Mouse (Mus musculus) mesoderm, embryonic 11.5 days (tissue): ENCODE results near the gene Grhl1.
"Not testable (repeated sequence)": the region's sequence is repeated elsewhere in the genome, so short reads cannot be mapped to it uniquely, and the experiment has no call there.

Source experiments
- DNase-seq: peaks from one replicate; pipeline ENCODE4 v3.0.0-alpha.2; 2012; ENCODE audit warnings: low read depth, low spot score

The Grhl1 gene

DNA sequence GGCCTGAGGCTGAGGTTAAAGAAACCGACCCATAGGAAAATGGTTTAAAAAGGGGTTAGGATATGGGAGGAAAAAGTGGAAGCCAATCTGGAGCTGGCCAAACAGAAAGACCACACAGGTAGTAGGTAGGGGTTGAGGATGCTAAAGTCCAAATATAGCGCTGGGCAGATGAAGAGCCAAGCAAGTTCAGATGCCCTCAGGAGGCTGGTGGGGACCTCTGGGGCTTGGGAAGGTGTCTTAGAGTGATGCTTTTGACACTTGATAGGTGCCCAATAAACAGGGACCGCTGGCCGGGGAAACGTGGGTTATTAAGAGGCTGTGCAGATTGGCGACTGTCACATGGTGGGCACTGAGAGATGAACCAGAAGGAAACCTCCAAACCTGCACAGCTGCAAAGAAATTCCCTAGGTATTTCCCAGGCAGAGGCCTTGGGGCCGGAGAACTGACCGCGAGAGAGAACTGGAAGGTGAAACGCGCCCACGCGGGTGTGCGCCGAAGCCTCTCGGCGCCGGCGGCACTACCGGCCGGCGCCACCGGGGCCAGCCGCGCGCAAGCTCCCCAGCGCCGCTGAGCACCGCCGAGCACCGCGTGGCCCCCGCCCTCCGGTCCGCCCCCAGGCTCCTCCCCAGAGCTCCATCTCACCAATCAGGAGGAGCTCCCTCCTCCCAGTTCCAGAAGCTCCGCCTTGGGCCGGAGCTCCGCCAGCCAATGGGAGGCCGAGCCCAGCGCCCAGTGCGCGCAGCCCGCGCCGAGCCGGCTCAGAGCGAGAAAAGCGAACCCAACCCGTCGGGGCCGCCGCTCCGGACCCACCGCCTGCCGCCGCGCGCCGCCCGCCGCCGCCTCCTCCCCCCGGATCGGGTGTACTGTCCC is at the start of gene Grhl1:
Gene Grhl1, plus strand, starts transcription at position 761 of the 870 bp plus-strand sequence.
- DNase-seq: peak; percentile 96

DNA sequence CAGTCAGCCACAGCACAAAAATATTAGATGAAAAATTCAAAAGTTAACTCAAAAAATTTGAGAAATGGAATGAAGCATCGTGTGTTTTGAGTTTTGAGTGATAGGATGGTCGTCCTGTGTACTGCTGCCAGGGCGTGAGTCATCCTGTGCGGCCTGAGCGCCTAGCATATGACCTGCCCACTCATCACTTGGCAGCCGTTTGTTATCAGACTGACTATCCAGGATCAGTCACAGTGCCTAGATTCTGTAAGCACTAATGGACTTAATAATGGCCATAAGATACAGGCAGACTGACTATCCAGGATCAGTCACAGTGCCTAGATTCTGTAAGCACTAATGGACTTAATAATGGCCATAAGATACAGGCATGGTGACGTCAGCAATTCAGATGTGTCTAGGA is 47.0 kb upstream of the Grhl1 start:
- not testable (repeated sequence) for DNase-seq

DNA sequence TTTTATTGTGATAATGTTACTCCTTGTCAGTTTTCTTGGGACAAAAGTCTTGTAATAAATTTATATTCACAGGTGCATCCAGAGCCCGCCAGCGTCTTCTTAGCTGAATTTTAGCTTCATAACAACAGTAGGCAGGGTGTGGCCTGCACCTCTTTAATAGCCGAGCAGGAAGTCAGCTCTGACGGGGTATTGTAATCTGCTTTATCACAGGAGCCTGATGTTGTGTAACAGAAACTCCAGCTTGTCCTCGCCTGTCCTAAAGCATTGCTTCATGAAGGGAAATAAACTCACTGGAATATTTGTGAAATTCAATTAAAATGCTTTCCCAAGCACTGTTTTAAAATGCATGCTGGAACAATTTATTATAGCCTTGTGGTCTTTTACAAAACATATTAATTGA is 35.7 kb upstream of the Grhl1 start:
- no peak for DNase-seq

DNA sequence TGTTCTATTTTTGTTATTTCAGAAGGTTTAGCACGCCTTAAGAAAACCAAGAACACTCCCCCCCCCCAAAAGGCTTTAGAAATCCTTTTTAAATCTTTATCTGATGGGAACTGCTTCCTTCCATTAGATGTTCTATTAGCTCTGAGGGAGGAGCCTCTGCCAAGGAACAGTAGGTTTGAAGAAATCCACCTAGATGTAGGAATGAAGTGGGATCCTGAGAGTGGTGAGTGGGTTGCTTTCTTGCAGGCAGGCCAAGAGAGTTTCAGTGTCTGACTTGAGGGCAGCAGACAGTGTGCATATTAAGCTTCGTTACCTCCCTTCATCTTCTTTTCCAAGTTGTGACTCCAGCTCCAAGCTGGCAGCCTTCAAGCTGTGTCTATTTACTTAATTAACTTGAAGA is 34.9 kb upstream of the Grhl1 start:
- DNase-seq: no peak

DNA sequence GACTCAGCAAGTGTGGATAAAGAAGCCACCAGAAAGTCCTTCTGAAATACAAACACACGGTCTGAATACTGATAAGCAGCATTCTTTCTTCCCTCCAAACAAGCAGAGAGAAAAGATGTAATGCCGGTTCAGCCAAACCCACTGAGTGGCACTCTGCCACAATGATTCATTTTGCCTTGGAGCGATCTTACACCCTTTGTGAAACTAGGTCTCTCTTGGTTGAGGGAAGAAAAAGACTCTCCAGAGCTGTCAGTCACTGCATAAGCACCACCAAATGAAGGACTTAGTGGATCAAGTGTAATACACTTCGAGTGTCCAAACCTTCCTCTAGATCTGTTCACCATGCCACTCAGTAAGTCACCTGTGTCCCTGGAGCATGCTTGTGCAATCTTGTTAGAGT is 34.1 kb upstream of the Grhl1 start:
- no peak for DNase-seq

DNA sequence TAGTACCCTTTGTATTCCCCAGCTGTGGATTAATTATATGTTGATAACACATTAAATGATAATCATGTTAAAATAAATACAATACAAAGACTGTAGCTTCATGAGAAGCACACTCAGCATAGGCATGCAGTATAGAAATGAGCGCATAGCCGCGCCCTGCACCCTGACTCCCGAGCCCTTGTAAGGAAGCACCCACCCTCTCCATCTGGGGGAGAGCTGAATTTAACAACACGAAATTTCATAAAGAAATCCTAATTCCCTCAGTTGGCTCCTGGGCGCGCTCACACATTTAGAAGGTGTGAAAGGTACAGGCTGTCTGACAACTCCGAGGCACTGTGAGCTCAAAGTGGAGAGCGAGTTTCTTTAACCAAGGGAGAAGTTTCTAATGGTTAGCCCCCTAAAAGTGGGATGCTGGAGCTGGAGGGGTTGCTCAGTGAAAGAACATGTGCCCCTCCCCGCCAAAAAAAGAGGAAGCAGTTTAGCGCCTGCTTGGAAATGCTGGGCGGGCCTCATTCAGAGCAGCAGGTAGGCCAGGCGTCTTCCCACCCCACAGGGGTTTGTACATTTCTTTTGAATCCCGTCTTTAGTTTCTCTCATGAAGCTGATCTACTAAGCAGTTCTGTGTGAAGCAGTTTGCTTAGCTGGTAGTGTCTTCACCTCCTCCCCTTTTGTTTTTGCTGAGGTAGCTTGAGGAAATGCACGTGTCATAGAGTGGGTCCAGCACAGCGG is 30.5 kb upstream of the Grhl1 start:
- no peak for DNase-seq

DNA sequence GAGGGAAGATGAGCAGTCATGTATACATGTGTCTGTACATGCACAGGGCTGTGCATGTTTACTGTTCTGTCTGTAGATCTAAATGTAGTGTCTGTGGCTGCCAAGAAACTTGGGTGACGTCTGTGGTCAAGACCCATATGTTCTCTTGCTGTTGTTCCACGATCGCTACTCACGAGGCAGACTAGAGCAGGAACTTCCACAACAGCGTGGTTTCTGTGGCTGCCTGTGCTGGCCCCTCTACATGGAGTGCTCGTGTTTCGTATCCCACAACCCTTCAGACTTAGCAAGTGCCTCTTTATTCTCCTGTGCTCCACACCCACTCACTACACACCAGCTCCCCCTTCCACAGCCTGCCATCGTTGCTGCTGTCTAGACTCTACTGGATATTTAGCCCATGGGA is 24.4 kb upstream of the Grhl1 start:
- DNase-seq: no peak

DNA sequence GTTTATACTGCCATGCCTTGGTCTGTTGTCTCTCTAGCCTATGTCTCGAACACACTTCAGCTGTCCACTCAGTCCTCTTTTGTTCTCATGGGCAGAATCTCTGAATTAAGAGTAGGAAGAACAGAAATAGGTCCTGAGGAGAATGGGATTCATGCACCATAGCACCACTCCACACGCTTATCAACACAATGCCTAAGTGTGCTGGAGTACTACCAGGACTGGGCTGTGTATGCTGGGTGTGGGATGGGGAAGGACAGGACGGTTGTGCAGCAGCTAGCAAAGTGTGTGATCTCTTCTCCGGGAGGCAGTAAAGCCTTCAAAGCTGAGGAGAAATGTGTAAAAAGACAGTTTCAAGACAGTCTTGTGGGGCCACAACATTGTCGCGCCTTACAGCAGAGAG is 23.2 kb upstream of the Grhl1 start:
- no peak for DNase-seq

DNA sequence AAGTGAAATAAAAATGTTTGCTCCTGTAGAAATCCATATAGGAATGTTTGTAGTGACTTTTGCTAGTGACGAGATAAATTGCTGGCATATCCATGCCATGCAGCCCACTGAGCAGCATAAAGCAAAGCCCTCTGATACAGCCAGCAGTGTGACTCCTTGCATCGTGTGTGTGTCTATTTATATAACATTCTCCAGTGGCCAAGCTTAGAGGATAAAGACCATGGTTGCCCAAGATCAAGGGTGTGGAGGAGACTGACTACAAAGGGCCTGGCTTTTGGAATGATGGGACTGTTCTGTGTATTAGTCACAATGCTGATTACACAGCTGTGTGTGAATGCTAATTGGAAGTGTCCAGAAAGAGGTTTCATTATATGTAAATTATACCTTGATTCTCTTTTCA is 19.6 kb upstream of the Grhl1 start:
- no peak for DNase-seq

DNA sequence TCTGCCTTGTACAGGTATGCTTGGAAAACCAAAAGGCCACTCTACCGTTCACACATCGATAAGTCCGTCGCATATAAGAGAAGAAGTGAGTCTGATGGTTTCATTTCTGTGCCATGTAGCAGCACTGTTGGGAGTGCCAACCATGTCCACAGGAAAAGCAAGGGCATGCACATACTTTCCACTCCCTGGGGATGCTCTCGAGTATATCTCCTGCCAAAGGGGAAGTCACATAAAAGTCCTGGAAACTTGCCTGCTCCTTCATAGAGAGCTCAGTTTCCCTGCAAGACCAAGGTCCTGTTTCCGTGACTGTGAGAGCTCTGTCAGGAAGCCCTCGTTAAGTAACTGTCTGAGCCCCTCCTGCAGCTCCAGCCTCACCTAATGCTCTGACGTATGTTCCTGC is 16.1 kb upstream of the Grhl1 start:
- no peak for DNase-seq

DNA sequence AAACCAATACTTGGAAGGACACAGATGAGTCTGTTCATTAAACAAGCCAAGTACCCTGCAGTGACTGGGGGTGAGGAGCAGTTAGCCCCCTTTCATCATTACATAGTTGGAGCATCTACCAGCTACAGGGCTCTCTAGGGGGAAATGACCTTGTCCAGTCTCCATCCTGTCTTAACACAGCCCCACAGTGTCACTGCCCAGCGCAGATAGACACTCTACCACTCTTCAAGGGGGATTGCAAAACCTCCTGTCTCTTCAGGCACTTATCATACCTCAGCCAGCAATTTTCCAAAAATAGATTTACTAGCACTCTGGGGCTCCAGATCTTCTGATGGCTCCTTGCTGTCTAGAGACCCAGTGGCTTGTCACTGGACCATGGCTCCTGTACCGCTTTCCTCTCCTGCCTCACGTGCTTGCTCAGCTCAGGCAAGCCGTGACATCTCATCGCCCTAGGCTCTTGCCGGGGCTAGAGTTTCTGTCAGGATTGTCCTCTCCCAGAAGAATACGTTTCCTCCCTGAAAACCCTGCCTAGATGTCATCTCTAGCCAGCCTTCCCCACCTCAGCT is 8.6 kb upstream of the Grhl1 start:
- no peak for DNase-seq

DNA sequence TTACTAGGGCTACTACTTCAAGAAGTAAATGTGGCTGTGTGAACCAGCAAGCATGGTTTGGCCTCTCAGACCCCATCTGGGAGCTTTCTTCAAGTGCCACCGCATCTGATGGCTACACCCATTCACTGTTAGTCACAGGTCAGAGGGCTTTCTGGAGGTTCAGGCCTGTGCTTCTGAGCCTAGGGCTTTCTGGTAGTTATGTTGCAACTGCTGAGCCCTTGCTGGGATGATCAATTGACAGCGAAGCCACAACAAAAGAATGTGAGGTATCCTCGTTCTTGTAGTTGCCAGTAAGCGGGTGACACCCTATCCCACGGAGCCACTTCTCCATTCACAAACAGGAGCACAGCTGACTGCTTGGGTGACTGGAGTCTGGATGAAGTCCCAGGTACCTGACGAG is 6.8 kb upstream of the Grhl1 start:
- DNase-seq: no peak

DNA sequence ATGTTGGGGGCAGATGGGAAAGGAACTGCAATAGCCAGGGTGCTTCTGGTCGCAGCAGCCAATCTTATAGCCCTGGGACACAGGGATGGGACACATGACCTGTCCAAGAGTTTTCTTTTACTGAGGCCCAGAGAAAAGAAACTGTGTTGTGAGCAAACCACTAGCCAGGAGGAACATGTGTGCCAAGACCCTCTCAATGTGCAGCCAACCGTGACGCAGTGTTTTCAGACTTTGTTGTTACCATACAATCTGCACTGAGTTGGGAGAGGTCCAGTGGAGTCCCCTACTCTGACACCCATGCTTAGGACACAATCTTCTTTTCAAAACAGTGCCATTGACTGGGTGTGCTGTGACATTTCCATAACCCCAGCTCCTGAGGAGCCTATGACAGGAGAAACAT is 4.5 kb upstream of the Grhl1 start:
- DNase-seq: no peak

DNA sequence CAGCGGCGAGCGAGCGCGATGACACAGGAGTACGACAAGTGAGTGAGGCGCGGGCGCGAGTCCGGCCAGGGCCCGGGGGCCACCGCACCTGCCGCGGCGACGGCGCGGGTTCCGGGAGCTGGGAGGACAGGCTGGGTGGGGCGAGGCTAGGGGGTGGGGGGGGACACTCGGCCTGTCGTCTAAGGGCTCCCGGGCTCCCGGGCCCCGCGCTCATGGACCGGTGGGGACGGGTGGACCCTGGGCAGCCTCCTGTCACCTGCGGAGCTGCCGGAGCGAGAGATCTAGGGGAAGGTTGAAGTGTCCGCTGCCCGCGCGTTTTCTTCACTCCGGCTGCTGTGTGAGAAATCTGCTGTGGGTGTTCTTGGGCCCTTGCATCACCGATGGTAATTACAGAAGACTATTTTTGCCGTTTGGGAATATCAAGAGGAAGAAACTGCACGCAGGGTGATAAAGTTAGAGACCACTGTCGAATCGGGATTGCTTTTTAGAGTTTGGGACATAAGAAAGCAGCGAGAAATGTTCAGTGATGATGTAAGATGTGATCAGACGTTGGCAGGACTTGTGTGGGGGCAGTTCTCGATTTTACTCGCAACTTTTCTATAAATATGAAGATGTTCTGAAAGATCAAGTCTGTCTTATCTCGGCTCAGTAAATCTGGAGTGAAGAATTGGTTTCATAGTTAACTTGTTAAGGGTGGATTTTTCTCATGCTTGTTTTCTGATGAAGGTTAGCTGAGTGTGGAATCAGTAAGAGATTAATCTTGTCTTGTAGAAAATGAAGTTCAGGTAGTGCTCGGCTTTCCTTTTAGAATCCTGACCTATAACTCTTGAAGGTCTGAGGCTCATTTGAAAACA is 565 bp downstream of the Grhl1 start:
- DNase-seq: no peak

DNA sequence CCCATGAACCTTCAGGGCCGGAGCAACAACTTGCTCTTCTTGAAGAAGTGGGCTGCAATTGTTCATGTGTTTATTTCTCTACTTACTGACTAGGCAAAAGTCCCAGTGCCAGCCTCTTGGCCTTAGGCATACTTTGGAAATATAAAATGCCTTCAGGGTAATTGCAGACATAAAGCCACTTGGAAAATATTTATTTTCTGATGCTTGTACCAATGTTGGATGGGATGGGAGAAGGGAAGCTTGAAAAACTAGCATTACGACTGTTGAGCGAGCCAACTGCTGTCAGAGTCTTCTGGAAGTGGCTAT is 1.1 kb downstream of the Grhl1 start:
- DNase-seq: no peak

DNA sequence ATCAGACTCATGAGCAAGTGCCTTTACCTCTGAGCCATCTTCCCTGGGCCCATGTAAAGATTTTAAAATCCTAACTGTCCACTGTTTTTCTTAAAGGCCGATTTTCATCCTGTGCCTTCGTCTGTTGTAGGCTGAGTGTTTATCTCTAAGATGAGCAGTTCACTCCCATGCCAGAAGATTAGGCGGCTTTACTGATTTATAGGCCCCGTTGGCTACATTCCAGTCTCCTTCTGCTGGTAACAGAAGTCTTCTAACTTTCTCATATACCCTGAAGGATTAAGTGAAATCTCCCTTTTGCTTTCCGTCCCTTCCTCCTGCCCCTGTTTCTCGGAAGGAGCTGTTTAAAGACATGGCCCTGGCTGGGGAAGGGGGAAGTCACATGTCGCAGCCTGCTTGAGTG is 2.8 kb downstream of the Grhl1 start:
- no peak for DNase-seq

DNA sequence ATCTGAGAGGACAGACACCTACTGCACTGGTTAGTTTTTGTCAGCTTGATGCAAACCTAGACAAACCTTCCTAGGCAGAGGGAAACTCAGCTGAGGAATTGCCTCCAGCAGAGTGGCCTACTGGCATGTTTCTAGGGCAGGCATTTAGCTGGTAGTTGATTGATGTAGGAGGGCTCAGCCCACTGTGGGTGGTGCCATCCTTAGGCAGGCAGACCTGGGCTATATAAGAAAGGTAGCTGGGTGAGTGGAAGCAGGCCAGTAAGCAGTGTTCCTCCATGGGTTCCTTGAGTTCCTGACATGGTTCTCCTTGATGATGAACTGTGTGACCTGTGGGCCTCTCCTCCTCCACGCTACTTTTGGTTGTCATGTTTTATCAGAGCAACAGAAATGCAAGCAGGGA is 8.4 kb downstream of the Grhl1 start:
- DNase-seq: no peak

DNA sequence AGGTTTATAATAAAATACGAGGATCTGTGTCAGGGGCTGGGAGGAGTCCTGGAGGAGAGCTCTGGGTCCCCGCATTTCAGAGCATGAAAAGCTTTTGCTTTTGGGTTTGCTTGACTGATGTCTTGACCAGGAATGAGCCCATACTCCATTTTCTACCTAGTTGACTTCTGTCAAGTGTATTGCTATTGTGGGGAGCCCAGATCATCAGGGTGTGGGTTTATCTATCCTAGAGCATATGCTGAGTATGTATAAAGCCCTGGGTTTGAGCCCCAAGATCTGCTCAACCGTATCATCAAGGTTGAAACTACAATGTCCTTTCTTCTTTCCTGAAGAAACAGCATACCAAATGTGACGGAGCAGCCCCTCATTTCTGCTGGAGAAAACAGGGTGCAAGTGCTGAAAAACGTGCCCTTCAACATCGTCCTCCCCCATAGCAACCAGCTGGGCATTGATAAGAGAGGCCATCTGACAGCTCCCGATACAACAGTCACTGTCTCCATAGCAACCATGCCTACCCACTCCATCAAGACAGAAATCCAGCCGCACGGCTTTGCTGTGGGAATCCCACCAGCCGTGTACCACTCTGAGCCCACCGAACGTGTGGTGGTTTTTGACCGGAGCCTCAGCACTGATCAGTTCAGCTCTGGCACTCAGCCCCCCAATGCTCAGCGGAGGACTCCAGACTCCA is 9.1 kb downstream of the Grhl1 start:
- DNase-seq: no peak

DNA sequence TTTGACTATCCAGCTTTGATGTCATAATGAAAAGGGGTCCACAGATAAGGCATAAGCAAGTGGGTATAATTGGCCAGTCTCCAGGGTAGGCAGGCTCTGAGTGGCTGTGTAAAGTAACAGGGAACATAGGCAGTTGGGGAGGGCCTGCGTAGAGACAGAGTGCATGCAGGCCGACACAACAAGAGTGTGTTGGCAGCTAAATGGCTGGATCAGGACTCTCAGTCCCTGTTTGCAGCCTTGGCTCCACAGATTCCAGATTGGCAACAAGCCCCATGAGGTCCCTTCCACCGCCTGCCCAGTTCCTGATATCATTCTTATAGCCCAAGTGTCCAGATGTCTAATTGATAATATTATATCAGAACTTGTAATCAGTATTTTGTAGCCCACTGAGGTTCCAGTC is 11.6 kb downstream of the Grhl1 start:
- DNase-seq: no peak

DNA sequence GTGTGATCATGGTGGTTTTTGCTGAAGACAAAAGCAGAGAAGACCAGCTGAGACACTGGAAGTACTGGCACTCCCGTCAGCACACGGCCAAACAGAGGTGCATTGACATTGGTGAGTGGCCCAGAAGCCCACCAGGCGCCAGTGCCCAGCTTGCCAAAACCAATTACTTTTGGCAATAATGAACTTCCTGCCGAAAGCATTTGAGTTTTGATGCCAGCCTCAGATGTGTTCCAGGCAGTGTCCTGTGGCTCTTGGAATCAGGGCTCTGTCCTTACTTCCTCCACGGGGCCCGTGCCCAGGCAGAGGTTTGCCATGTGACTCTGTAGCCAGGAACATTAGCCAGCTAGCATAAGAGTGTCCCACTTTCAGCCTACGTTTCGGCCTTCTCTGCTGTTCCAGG is 12.8 kb downstream of the Grhl1 start:
- DNase-seq: no peak

DNA sequence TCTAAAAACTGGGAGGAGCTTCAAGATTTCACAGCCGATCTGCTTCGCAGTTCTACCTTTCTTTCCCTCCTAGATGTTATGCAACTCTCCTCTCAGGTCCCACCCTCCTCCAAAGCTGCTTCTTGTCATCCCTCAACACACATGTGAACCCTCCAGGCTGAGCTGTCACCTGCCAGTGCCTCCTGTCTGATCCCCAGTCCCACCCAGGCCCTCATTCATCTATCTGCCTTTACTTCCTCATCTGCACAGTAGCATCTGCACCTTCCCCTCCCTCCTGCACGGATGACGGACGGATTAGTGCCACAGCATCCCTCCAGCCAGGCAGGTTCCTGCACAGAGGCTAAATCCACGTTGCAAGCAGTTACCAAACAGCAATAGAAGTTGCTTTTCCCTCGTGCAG is 14.1 kb downstream of the Grhl1 start:
- DNase-seq: no peak

DNA sequence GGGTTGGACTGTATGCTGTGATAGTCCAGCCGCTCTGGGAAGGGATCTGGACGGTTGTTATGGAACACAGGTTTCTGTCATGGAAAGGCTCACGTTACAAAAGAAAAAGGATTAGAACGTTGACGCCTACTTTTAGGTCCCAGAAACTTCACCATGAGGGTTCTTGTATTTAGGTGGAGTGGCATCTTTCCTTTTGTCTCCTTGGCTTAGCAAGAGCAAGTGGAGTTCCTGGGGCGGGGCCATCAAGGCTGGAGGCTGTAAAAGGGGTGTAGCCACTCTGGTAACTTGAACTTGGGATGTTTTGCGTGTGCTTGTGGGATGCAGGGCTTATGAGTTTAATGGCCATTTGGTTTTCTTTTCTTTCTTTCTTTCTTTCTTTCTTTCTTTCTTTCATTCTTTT is 18.3 kb downstream of the Grhl1 start:
- DNase-seq: no peak
